Mouse (Mus musculus): ENCODE measurements around the gene Map4k1.
"Not testable (repeated sequence)": the region's sequence is repeated elsewhere in the genome, so short reads cannot be mapped to it uniquely, and the experiment has no call there.

Map4k1 gene

DNA sequence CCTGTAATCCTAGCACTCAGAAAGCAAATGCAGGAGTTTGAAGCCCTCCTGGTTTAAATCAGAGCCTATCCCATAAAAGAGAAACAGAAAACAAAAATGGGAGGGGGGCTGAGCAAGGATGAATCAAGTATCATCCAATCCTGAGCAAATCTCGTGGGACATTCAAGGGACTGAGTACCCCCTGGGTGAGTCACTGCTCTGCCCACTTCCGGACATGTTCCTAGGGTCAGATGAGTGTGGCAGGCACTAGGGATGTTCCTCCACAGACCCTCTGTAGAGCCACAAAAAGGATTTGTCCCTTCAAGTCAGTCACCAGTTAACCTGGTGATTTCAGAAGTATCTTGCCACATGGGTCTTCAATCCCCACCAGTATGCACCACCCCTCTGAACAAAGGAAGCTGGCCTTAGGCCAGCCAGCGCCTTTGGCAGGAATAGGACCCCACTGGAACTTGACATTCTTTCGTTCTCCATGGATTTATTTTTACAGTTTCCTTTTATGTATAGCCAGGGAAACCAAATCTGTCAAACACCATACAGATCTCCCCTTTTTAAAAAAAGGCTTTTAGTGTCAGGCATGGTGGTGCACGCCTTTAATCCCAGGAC lies 26.5 kb upstream of the Map4k1 start:
- no peak for DNase-seq (ENCODE audit: low spot score)

GRCm38 (mm10) chr7:28956270-28956669 lies 25.6 kb upstream of the Map4k1 start:
- no peak for DNase-seq (ENCODE audit: low spot score)

DNA sequence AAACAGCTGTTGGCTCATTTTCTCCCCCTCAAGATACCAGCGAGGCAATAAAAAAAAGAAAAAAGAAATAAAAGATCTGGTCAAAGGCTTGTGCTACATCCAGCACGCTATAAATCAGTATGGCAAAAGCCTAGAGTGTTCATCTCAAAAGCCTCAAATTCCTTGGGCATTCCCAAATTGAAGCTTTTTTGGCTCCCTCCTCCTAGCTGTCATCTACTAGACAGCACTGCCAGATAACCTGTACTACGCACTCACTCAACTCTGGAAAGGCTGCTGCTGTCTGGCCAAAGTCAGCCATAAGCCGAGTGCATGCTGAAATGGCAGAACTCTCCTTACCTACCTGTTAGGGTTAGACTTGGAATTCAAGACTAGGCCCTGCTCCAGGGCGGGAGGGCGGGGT lies 24.6 kb upstream of the Map4k1 start:
- no peak for DNase-seq (ENCODE audit: low spot score)

DNA sequence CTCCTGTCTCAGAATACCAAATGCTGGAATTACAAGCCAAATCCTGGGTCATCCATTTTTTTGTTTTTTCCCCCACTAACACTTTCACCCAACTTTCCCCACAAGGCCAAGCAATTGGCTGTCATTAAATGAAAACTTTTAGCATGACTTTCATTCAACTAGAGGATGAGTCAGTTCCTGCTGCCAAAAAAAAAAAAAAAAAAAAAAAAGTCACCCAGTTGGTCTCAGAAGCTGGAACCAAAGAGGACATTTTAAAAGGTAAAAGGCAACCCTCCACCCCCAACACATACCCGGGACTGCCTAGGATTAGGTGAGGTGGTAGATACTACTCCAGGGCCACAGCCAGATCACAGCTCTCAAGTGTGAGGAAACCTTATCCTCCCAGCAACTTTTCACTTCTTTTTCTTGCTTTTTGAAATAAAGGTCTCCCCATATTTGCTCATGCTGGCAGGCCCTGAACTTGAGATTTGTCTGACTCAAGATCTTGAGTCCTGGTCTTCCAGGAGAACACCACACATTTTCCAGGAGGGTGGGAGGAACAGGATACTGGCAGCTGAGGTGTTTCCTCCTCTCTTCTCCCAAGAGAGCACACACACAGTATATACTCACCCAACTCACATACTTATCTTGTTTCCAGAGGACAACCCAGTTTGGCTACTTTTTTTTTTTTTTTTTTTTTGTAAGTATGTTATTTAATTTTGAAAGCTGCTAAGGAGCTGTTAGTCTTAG lies 23.7 kb upstream of the Map4k1 start:
- DNase-seq (ENCODE audit: low spot score), result no peak

DNA sequence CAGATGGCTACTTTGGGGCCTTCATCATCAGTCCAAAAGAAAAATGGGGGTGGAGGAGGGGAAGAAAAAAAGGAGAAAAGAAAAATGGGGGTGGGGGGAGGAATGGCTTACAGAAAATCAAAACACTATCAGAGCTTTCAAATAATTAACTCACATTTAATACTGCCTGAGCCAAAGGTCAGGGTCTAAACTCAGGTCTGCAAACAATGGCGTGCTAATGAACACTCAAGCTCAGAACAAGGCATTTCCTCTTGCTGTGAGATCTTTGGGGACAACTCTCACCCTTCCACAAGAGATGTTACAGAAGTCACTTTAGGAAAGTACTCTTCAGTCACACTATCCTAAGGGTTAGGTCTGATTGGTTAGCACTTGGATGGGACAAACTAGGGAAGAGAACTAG lies 23.1 kb upstream of the Map4k1 start:
- DNase-seq (ENCODE audit: low spot score), result no peak

DNA sequence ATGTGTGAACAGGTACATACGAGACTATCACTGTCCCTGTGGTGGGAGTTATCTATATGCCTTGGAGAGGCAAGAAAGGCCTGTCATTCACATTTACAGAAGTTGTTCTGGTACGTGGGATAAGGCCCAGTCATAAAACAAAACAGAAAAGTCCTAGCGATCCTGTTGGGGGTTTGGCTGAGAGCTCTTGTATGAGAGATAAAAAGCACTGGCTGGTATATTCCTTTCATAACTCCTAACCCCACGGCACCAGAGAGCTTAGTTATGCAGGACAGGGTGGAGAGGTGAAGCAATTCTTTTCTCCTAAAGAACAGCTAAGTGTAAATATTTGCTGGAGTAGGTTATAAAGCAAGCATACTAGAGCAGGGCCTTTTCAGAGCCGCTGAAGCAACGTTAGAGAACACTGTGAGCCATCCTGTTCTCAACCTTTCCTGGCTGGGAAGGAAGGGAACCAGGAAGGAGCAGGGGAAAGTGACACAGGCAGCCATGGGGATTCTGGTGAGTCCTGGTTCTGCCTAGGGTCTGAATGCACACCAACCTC lies 22.3 kb upstream of the Map4k1 start:
- DNase-seq (ENCODE audit: low spot score), result no peak

- no peak for DNase-seq (ENCODE audit: low spot score)
Observed at GRCm38 (mm10) chr7:28960354-28961046, 21.4 kb upstream of the Map4k1 start.

DNA sequence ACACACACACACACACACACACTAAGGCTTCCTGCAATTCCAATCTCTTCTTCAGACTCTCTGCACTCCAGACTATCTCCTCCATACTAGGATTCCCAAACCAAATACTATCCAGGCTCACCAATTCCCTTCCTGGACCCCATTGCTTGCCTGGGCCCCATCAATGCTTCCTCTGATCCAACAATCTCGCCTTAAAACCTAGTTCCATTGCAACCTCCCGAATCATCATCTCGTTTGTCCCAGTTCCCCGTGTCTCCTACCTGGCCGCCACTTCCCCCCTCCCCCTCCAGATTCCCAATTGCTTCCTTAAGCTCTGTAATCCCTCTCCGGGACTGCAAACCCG lies 20.3 kb upstream of the Map4k1 start:
- no peak for DNase-seq (ENCODE audit: low spot score)

DNA sequence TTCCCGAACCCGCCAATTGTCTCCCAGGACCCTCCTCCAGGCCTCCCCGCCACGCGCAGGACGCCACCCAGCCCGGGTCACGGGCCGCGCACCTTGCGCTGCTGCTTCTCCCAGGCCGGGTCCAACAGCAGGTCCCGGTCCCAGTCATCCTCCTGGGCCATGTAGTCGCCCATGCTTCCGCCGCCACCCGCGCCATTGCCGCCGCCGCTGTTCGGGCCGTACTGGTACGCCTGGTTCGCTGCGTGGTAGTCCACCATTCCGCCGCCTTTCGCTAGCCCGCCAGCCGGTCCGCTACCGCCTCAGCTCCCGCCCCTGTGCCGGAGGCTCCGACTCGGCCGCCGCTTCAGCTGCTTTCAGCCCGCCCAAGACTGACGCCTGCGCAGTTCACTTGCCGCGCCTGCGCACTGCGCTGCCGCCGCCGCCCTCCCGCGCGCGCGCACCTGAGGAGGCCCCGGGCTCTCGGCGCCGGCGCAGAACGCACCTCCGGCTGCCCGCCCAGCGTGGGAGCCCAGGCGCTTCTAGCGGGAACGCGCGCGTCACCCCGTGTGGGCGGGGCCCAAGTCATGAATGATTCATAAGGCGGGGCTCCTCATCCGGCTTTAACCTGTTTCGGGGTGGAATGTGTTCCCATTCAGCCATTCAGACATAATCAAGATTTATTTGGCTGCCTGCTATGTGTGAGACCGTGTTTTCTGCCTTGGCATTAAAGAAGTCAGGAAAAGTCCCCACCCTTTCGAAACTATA lies 19.8 kb upstream of the Map4k1 start, which contains the start of gene Actn4:
TSS of gene Actn4 (minus strand) at position 414 of the 744 bp plus-strand sequence.
- DNase-seq (ENCODE audit: low spot score), result peak; percentile 98

GRCm38 (mm10) chr7:28963399-28963923 lies 18.4 kb upstream of the Map4k1 start:
- DNase-seq (ENCODE audit: low spot score), result no peak

DNA sequence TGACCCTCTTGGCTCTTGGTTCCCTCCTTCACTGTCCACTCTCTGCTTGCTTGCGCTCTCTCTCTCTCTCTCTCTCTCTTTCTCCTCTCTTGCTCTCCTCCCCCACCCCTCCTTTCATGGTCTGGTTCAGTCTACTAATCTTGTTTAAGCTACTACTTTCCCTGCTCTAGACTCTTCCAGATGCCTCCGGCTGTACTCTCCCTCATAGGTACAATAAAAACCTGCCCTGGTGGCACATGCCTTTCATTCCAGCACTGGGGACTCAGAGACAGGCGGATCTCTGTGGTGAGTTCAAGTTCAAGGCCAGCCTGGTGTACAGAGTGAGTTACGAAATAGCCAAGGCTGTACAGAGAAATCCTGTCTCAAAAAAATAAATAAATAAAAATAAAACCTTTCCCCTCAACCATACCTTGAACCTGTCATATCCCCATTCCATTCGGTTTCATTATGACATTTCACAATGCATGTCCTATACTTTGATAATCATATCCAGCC lies 16.5 kb upstream of the Map4k1 start:
- no peak for DNase-seq (ENCODE audit: low spot score)

- no peak for DNase-seq (ENCODE audit: low spot score)
Observed at GRCm38 (mm10) chr7:28966181-28966580, 15.7 kb upstream of the Map4k1 start.

DNA sequence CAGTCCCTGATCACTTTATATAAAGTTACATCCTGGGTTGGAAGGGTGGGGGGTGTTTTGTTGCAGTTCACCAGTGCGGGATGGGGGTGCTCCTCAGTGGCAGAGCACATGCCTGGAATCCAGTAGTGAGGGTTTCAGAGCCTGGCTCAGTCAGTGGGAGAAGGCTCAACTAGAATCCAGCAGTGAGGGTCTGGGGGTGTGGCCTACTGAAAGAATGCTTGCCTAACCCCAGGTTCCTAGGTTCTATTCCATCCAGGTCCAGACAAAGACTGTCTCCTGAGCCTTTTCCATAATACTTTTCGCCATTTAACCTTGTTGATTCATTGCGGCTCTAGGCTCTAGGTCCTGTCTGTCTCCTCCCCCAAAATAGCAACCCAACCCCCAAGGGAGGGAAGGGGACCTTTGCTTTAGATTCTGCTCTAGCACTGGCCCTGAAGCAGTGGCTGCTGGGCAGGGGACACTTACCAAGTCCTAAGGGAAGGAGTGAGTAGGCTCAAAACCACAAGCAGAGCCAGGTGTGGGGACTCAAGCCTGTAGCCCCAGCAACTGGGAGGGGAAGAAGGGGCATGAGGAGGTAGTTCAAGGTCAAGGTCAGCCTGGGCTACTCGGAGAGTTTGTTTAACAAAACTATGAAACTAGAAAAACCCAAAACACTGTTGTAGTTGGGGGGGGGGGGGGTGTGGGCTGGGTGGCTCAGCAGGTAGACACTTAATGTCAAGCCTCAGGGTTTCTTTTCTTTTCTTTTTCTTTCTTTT lies 14.9 kb upstream of the Map4k1 start:
- no peak for DNase-seq (ENCODE audit: low spot score)

GRCm38 (mm10) chr7:28968120-28968519 lies 13.7 kb upstream of the Map4k1 start:
- DNase-seq (ENCODE audit: low spot score), result not testable (repeated sequence)

DNA sequence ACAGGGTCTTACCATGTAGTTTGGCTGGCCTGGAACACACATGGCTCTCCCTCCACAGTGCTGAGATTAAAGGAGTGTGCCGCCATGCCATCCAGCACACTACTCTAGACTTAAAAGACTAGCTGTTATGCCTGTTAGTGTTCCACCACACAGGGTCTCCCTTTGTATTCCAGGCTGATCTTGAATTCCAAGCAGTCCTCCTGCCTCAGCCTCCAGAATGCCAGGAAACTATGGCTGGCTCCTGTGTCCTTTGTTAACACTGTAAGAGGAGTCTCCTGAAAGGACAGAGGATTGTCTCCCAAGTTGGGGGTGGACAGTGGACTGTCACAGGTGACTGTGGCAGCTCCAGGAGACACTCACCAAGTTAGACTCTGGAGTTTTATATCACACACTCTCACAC lies 12.6 kb upstream of the Map4k1 start:
- no peak for DNase-seq (ENCODE audit: low spot score)

GRCm38 (mm10) chr7:28969672-28970394 lies 12.0 kb upstream of the Map4k1 start:
- no peak for DNase-seq (ENCODE audit: low spot score)

GRCm38 (mm10) chr7:28971029-28971428 lies 10.8 kb upstream of the Map4k1 start:
- DNase-seq (ENCODE audit: low spot score), result no peak

DNA sequence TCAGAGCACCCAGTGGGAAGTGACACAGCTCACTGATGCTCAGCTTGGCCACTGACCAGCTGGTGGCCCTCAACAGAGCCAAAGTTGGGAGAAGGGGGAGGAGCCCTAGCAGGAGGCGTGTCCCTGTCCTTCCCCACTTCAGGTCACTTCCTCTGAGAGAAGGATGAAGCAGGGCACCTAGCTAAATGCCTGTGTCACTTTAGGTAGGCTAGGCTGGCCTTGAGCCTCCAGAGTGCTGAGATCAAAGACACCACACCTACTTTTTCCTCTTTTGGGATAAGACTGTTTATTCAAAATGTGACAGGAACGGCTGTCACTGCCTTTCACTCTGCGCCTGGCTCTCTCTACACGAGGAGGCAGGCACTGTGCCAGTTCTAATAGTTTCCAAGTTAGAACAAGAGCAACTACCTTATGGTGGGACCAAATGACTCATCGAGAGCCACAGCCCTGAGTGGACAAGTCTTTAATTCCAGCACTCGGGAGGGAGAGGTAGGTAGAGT lies 10.0 kb upstream of the Map4k1 start:
- no peak for DNase-seq (ENCODE audit: low spot score)

DNA sequence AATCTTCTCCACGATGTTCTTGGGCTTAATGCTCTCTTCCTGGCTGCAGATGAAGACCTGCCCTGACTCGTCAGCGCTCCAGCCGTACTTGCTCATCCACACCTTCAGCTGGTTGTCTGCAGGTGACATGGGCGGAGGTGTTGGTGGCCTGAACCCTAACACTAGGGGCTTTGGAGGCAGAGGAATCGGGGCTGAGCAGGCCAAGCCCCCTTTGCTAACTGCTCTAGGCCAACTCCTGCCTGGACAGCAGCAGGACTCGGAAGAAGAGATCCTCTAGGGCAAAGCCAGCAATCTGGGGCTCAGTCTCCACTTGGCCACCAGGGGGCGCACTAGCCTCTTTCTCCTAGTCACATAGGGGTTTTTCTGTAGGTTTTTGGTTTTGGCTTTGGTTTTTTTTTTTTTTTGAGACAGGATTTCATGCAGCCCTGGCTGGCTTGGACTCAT lies 9.3 kb upstream of the Map4k1 start:
- DNase-seq (ENCODE audit: low spot score), result peak; percentile 56

GRCm38 (mm10) chr7:28973025-28973424 lies 8.8 kb upstream of the Map4k1 start:
- no peak for DNase-seq (ENCODE audit: low spot score)

Data from urinary bladder, postnatal 10 days (tissue).